Mouse (Mus musculus) CH12.LX (cell line): Measurements from ENCODE around the gene Mmp17. TPM values are rescaled to one million over a fixed set of nuclear protein-coding genes. Genes with fewer than 3 reads are reported as not detected.

ENCODE experiments used
- DNase-seq: peaks from one replicate; pipeline ENCODE4 v3.0.0-alpha.2; 2013; ENCODE audit errors: extremely low read depth
- H3K27ac ChIP-seq: 2 replicates; pipeline ENCODE4 v1.5.1; 2012; ENCODE audit warnings: low read depth, mild to moderate bottlenecking, control low read depth, moderate library complexity; ENCODE audit not compliant: insufficient read depth
- H3K27me3 ChIP-seq: replicated peaks from 2 replicates; pipeline ENCODE3; 2012; ENCODE audit warnings: inconsistent platforms
- H3K36me3 ChIP-seq, 2 experiments: replicated peaks in 1 of 2; 2 replicates each; pipeline versions ENCODE3 to v1.6.1; 2012; ENCODE audit warnings: inconsistent platforms in 1 of 2, low read length in 1 of 2, mild to moderate bottlenecking in 1 of 2, mixed read lengths in 1 of 2, moderate library complexity in 1 of 2; ENCODE audit not compliant: control insufficient read depth in 1 of 2, insufficient read depth in 1 of 2
- H3K4me1 ChIP-seq, 2 experiments: 2 replicates each; pipeline ENCODE4 v1.6.1; 2012; ENCODE audit warnings: inconsistent platforms in 1 of 2, moderate library complexity in 1 of 2; ENCODE audit not compliant: insufficient read depth in 2 of 2, control insufficient read depth in 1 of 2
- H3K4me2 ChIP-seq: 2 replicates; pipeline ENCODE4 v1.6.1; 2012; ENCODE audit warnings: low read depth, mild to moderate bottlenecking, control low read depth; ENCODE audit not compliant: poor library complexity, insufficient read depth, severe bottlenecking
- H3K4me3 ChIP-seq, 3 experiments: fragments of 150-350 bp in 1 of 3; sonication (generic) in 1 of 3; replicated peaks in 1 of 3; 2 replicates each; pipeline versions ENCODE3 to v1.5.1; 2011 to 2012; ENCODE audit warnings: low read depth in 2 of 3, low read length in 2 of 3, mild to moderate bottlenecking in 2 of 3, moderate library complexity in 2 of 3, control low read depth in 1 of 3, improper control_type of control experiment in 1 of 3, inconsistent platforms in 1 of 3, mixed read lengths in 1 of 3; ENCODE audit not compliant: poor library complexity in 1 of 3
- H3K79me2 ChIP-seq: replicated peaks from 2 replicates; pipeline ENCODE4 v1.6.1; 2012; ENCODE audit warnings: mild to moderate bottlenecking, moderate library complexity; ENCODE audit not compliant: control insufficient read depth, poor library complexity, insufficient read depth, severe bottlenecking; ENCODE audit errors: extremely low read depth
- H3K9ac ChIP-seq: 2 replicates; pipeline ENCODE4 v1.6.1; 2012; ENCODE audit warnings: low read depth, mild to moderate bottlenecking, control low read depth, moderate library complexity; ENCODE audit not compliant: insufficient read depth
- H3K9me3 ChIP-seq: replicated peaks from 2 replicates; pipeline ENCODE3; 2012; ENCODE audit warnings: low read length, inconsistent platforms, mixed read lengths
- CHD2 ChIP-seq: IDR thresholded peaks from 2 replicates; pipeline ENCODE4 v1.6.1; 2011; ENCODE audit warnings: low read length, improper control_type of control experiment
- CTCF ChIP-seq, 2 experiments: IDR thresholded peaks in 1 of 2; conservative IDR thresholded peaks in 1 of 2; 2 replicates each; pipeline ENCODE4 v1.5.1; 2011 to 2012; ENCODE audit warnings: low read depth in 2 of 2, low read length in 2 of 2, improper control_type of control experiment in 1 of 2, inconsistent platforms in 1 of 2, mild to moderate bottlenecking in 1 of 2, moderate library complexity in 1 of 2
- E2F4 ChIP-seq: IDR thresholded peaks from 2 replicates; pipeline ENCODE4 v1.6.1; 2011; ENCODE audit warnings: low read depth, low read length, improper control_type of control experiment; ENCODE audit not compliant: insufficient replicate concordance
- ELF1 ChIP-seq: IDR thresholded peaks from 2 replicates; pipeline ENCODE4 v1.6.1; 2014; ENCODE audit warnings: low read depth, mild to moderate bottlenecking, inconsistent platforms, low read length, improper control_type of control experiment
- GABPA ChIP-seq: IDR thresholded peaks from 2 replicates; pipeline ENCODE4 v1.6.1; 2012; ENCODE audit warnings: low read depth, low read length, improper control_type of control experiment, inconsistent platforms; ENCODE audit not compliant: insufficient replicate concordance
- IRF4 ChIP-seq: IDR thresholded peaks from 2 replicates; pipeline ENCODE4 v1.6.1; 2014; ENCODE audit warnings: low read depth, mild to moderate bottlenecking, inconsistent platforms, low read length, improper control_type of control experiment
- JUN ChIP-seq: IDR thresholded peaks from 2 replicates; pipeline ENCODE4 v1.6.1; 2011; ENCODE audit warnings: low read depth, mild to moderate bottlenecking, low read length, improper control_type of control experiment, moderate library complexity; ENCODE audit not compliant: insufficient read depth
- MAFK ChIP-seq: IDR thresholded peaks from 2 replicates; pipeline ENCODE4 v1.6.1; 2011; ENCODE audit warnings: low read length, improper control_type of control experiment; ENCODE audit not compliant: insufficient replicate concordance
- PAX5 ChIP-seq: IDR thresholded peaks from 2 replicates; pipeline ENCODE4 v1.6.1; 2012; ENCODE audit warnings: low read length, inconsistent platforms, mixed read lengths
- POLR2A ChIP-seq: IDR thresholded peaks from 2 replicates; pipeline ENCODE4 v1.6.1; 2011; ENCODE audit warnings: low read depth, mild to moderate bottlenecking, improper control_type of control experiment, low read length
- RCOR1 ChIP-seq: conservative IDR thresholded peaks from 2 replicates; pipeline ENCODE4 v1.6.1; 2012; ENCODE audit warnings: low read depth, mild to moderate bottlenecking, inconsistent platforms, low read length, improper control_type of control experiment
- SIN3A ChIP-seq: IDR thresholded peaks from 2 replicates; pipeline ENCODE4 v1.6.1; 2012; ENCODE audit warnings: low read length, improper control_type of control experiment, inconsistent platforms
- SMC3 ChIP-seq: IDR thresholded peaks from 2 replicates; pipeline ENCODE4 v1.6.1; 2011; ENCODE audit warnings: low read depth, low read length, improper control_type of control experiment
- TBP ChIP-seq: conservative IDR thresholded peaks from 2 replicates; pipeline ENCODE4 v1.6.1; 2011; ENCODE audit warnings: low read depth, low read length, improper control_type of control experiment
- USF2 ChIP-seq: conservative IDR thresholded peaks from 2 replicates; pipeline ENCODE4 v1.6.1; 2011; ENCODE audit warnings: low read depth, low read length, improper control_type of control experiment
- ZC3H11A ChIP-seq: IDR thresholded peaks from 2 replicates; pipeline ENCODE4 v1.6.1; 2012; ENCODE audit warnings: low read depth, mild to moderate bottlenecking, inconsistent platforms, low read length, improper control_type of control experiment
- ZKSCAN1 ChIP-seq: IDR thresholded peaks from 2 replicates; pipeline ENCODE4 v1.6.1; 2012; ENCODE audit warnings: low read depth, inconsistent platforms, low read length, improper control_type of control experiment, borderline replicate concordance
- ZNF384 ChIP-seq: IDR thresholded peaks from 2 replicates; pipeline ENCODE4 v1.6.1; 2012; ENCODE audit warnings: low read depth, low read length, improper control_type of control experiment, inconsistent platforms
- dilution Hi-C: fragments of 300-500 bp; cut with MboI; formaldehyde crosslinking; loops from 2 replicates; pipeline ENCODE4 v1.14.3; 2020; ENCODE audit warnings: low sequenced_read_pairs; ENCODE audit not compliant: extremely low pct_unique_long_range_greater_than_20kb, extremely low pct_ligation_motif_present
- in situ Hi-C: fragments of 300-500 bp; cut with MboI; formaldehyde crosslinking; loops from 3 replicates; pipeline ENCODE4 v1.14.3; 2019; ENCODE audit warnings: low sequenced_read_pairs, low pct_ligation_motif_present, low pct_unique_long_range_greater_than_20kb, mixed read lengths
- polyA plus RNA-seq: library from polyadenylated mRNA; unstranded; fragments of >175 nt; gene quantifications from 2 replicates; pipeline ENCODE4 v1.2.1, GENCODE M21; 2012; ENCODE audit warnings: low read depth; ENCODE audit not compliant: insufficient read length
- total RNA-seq, 2 experiments: library from RNA; depleted of rRNA; stranded (reverse); fragments of 300-350 nt in 1 of 2; fragments of >200 nt in 1 of 2; gene quantifications; 2 replicates each; pipeline ENCODE4 v1.2.3; 2012 to 2014

Gene Mmp17
- total and polyA plus RNA-seq, 3 experiments, result 0.51 TPM; not detected in 2

DNA sequence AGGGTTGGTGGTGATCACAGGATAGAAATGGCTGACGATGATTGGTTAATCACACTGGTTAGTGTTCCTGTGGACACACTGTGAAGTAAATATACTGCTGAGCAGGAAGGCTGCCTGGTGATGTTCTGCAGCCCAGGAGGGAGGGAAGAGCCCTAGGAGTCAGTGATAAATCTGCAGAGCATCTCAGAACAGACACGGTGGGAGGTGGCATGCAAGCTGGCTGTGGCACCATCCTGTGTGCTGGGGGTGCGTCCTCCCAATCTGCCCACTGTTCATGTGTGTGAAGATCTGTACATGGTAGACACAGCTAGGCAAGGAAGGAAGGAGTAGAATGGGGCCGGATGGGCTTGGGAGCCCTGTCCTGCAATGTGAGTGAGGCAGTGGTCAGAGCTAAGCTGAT is 15.4 kb upstream of the Mmp17 start:
- no peak overlapping the region for H3K27ac ChIP-seq
- dilution Hi-C loops, result no loop called here

DNA sequence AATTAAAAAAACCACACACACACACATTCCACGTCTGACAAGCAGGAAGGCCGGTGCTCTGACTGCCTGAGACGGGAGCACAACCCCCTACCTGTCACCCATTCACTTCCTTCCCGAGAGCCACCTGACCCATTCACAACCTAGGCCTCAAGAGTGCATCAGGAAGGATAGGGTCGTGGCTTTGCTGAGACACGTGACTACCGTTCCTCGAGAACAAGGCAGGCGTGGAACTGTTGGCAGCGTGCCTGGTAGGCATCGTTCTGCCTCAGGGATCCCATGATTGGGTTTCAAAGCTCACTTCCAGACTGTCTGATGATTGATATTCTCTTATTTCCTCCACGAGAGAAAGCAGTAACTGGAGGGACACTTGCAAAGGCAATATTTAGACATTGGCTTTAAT is 5.8 kb upstream of the Mmp17 start:
- no peak for DNase-seq
- no peak overlapping the region for H3K9ac ChIP-seq
- dilution Hi-C loops, result no loop called here
- no peaks in the 10 kb centered on the region for H3K9me3 ChIP-seq
- no peaks in the 10 kb centered on the region for H3K36me3 ChIP-seq
- H3K4me1 ChIP-seq, result 0 out of 4 replicates have a peak, but pooled peaks cover 0 to 5% of the 10 kb centered on the region in 2 experiments
- H3K27ac ChIP-seq, result no peak overlapping the region
- TF ChIP-seq SIN3A, result no peak
- no peak for TF ChIP-seq TBP
- no peak for TF ChIP-seq JUN
- no peak for TF ChIP-seq GABPA
- TF ChIP-seq CHD2, result no peak
- TF ChIP-seq ZKSCAN1, result no peak
- no peak for TF ChIP-seq MAFK
- no peak for TF ChIP-seq POLR2A
- TF ChIP-seq ZNF384, result no peak
- no peak for TF ChIP-seq ELF1
- no peak for TF ChIP-seq USF2
- no peak for TF ChIP-seq IRF4
- no peak for TF ChIP-seq ZC3H11A
- no peak for TF ChIP-seq CTCF (conservative IDR thresholded peaks at IDR 0.05 in 1 of 2, IDR thresholded peaks at IDR 0.05 in 1 of 2; ENCODE audit: low read depth in 2 of 2, low read length in 2 of 2)
- TF ChIP-seq PAX5, result no peak
- no peak for TF ChIP-seq E2F4
- no peak overlapping the region for H3K4me3 ChIP-seq
- no peaks in the 10 kb centered on the region for H3K79me2 ChIP-seq
- peaks cover 38% of the 10 kb centered on the region for H3K27me3 ChIP-seq
- in situ Hi-C loops, result no loop called here
- H3K4me2 ChIP-seq, result no peak overlapping the region

More for the DNA sequence above, 15.4 kb upstream of the Mmp17 start:
- Histone ChIP-seq H3K4me3 (no peak overlapping the region), H3K9ac (no peak overlapping the region), H3K36me3 (peaks cover 70 to 88% of the 10 kb centered on the region in 2 experiments), H3K4me1 (no peaks in the 10 kb centered on the region), H3K27me3 (no peaks in the 10 kb centered on the region), H3K4me2 (no peak overlapping the region), H3K9me3 (no peaks in the 10 kb centered on the region), H3K79me2 (no peaks in the 10 kb centered on the region)
- DNase-seq, result no peak
- in situ Hi-C loops, result no loop called here
- no peak for TF ChIP-seq SMC3
- TF ChIP-seq RCOR1, result no peak
- TF ChIP-seq E2F4, result no peak
